Mouse (Mus musculus) MEL (cell line): Measurements from ENCODE around the gene Gm20422.

Experiments used
- CTCF ChIP-seq, 3 experiments: IDR thresholded peaks in 2 of 3; conservative IDR thresholded peaks in 1 of 3; 2 replicates each; pipeline ENCODE4 v1.5.1; 2011 to 2012; ENCODE audit warnings: low read length in 3 of 3, low read depth in 2 of 3, mild to moderate bottlenecking in 2 of 3, improper control_type of control experiment in 1 of 3, inconsistent platforms in 1 of 3, mixed read lengths in 1 of 3, moderate library complexity in 1 of 3; ENCODE audit not compliant: control insufficient read depth in 1 of 3, insufficient read depth in 1 of 3, poor library complexity in 1 of 3, severe bottlenecking in 1 of 3
- GATA1 ChIP-seq: IDR thresholded peaks from 2 replicates; pipeline ENCODE4 v1.6.1; 2011; ENCODE audit warnings: low read depth, low read length, improper control_type of control experiment
- KAT2A ChIP-seq: conservative IDR thresholded peaks from 2 replicates; pipeline ENCODE4 v1.6.1; 2012; ENCODE audit warnings: low read depth, low read length, improper control_type of control experiment, inconsistent platforms
- MEF2A ChIP-seq: IDR thresholded peaks from 2 replicates; pipeline ENCODE4 v1.6.1; 2014; ENCODE audit warnings: low read depth, mild to moderate bottlenecking, inconsistent platforms, low read length, improper control_type of control experiment; ENCODE audit not compliant: poor library complexity, insufficient replicate concordance, severe bottlenecking; ENCODE audit errors: extremely low read depth
- MXI1 ChIP-seq: IDR thresholded peaks from 2 replicates; pipeline ENCODE4 v1.6.1; 2011; ENCODE audit warnings: mild to moderate bottlenecking, low read depth, low read length, improper control_type of control experiment
- POLR2A ChIP-seq, 2 experiments: IDR thresholded peaks; 2 replicates each; pipeline ENCODE4 v1.6.1; 2011 to 2012; ENCODE audit warnings: low read length in 2 of 2, mild to moderate bottlenecking in 2 of 2, control low read depth in 1 of 2, improper control_type of control experiment in 1 of 2, low read depth in 1 of 2, moderate library complexity in 1 of 2; ENCODE audit not compliant: control insufficient read depth in 1 of 2, insufficient read depth in 1 of 2, poor library complexity in 1 of 2
- ZC3H11A ChIP-seq: IDR thresholded peaks from 2 replicates; pipeline ENCODE4 v1.6.1; 2012; ENCODE audit warnings: low read depth, mild to moderate bottlenecking, inconsistent platforms, low read length, improper control_type of control experiment
- ZNF384 ChIP-seq: IDR thresholded peaks from 2 replicates; pipeline ENCODE4 v1.6.1; 2012; ENCODE audit warnings: low read depth, mild to moderate bottlenecking, inconsistent platforms, low read length, improper control_type of control experiment

DNA sequence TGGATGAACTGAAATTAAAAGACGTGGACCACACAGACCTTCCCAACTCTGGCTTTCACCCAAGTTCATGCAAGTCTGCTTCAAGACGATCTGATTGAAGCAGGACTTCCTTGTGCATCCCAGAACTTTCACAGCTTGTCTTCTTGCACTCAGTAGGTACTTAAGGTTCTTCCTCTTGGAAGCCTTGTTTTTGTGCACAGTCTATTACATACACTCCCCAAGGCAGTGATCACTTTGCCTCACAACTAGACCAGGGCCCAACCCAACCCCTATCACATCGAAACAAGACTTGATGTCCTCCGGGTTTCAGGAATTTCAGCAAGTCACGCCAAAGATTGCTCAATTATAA lies 57.5 kb downstream of the Gm20422 start:
- TF ChIP-seq CTCF (IDR thresholded peaks at IDR 0.05 in 2 of 3, conservative IDR thresholded peaks at IDR 0.05 in 1 of 3; ENCODE audit: control insufficient read depth in 1 of 3, insufficient read depth in 1 of 3, low read depth in 2 of 3, low read length in 3 of 3, poor library complexity in 1 of 3, severe bottlenecking in 1 of 3), result no peak
- TF ChIP-seq ZC3H11A, result no peak
- no peak for TF ChIP-seq KAT2A
- TF ChIP-seq POLR2A (IDR thresholded peaks at IDR 0.05; ENCODE audit: control insufficient read depth in 1 of 2, insufficient read depth in 1 of 2, low read depth in 1 of 2, low read length in 2 of 2, poor library complexity in 1 of 2), result no peak
- no peak for TF ChIP-seq MEF2A
- TF ChIP-seq MXI1, result no peak
- no peak for TF ChIP-seq GATA1
- TF ChIP-seq ZNF384, result no peak
